Mouse (Mus musculus) testis, postnatal 10 days (tissue): ENCODE measurements around the gene Htr3a.

Experiments
- DNase-seq: peaks from one replicate; pipeline ENCODE4 v3.0.0; 2021; ENCODE audit warnings: low spot score

The Htr3a gene

GRCm38 (mm10) chr9:48910885-48911537 is at the start of gene Htr3a:
Htr3a (minus strand) TSS chr9:48911099.
- peak; percentile 65 for DNase-seq

- DNase-seq: no peak
Measured at GRCm38 (mm10) chr9:48947565-48947964, 36.7 kb upstream of the Htr3a start.

GRCm38 (mm10) chr9:48942349-48942748 is 31.4 kb upstream of the Htr3a start:
- DNase-seq: no peak

GRCm38 (mm10) chr9:48929436-48929835 is 18.5 kb upstream of the Htr3a start:
- DNase-seq: no peak

GRCm38 (mm10) chr9:48928781-48929180 is 17.9 kb upstream of the Htr3a start:
- no peak for DNase-seq

GRCm38 (mm10) chr9:48916011-48916788 is 5.3 kb upstream of the Htr3a start:
- DNase-seq: no peak

- no peak for DNase-seq
Measured at GRCm38 (mm10) chr9:48904421-48904820, 6.5 kb downstream of the Htr3a start.

- no peak for DNase-seq
Measured at GRCm38 (mm10) chr9:48903766-48904165, 7.1 kb downstream of the Htr3a start.

GRCm38 (mm10) chr9:48898551-48898950 is 12.3 kb downstream of the Htr3a start:
- peak; percentile 67 for DNase-seq

- no peak for DNase-seq
Measured at GRCm38 (mm10) chr9:48895819-48896536, 14.9 kb downstream of the Htr3a start.

- no peak for DNase-seq
Measured at GRCm38 (mm10) chr9:48894755-48895154, 16.1 kb downstream of the Htr3a start.

- peak; percentile 84 for DNase-seq
Measured at GRCm38 (mm10) chr9:48893986-48894385, 16.9 kb downstream of the Htr3a start.

GRCm38 (mm10) chr9:48889093-48889492 is 21.8 kb downstream of the Htr3a start:
- no peak for DNase-seq

GRCm38 (mm10) chr9:48872896-48873295 is 38.0 kb downstream of the Htr3a start:
- no peak for DNase-seq

- DNase-seq: no peak
Measured at GRCm38 (mm10) chr9:48866523-48867121, 44.3 kb downstream of the Htr3a start.

- no peak for DNase-seq
Measured at GRCm38 (mm10) chr9:48865235-48865634, 45.7 kb downstream of the Htr3a start.

GRCm38 (mm10) chr9:48861481-48861880 is 49.4 kb downstream of the Htr3a start:
- no peak for DNase-seq

GRCm38 (mm10) chr9:48860526-48860845 is 50.4 kb downstream of the Htr3a start:
- DNase-seq: peak; percentile 79

- no peak for DNase-seq
Measured at GRCm38 (mm10) chr9:48859828-48860525, 50.9 kb downstream of the Htr3a start.

GRCm38 (mm10) chr9:48857944-48858343 is 53.0 kb downstream of the Htr3a start:
- DNase-seq: no peak

GRCm38 (mm10) chr9:48856240-48856639 is 54.7 kb downstream of the Htr3a start:
- DNase-seq: no peak

GRCm38 (mm10) chr9:48849531-48849930 is 61.4 kb downstream of the Htr3a start:
- DNase-seq: no peak
